Mouse (Mus musculus): ENCODE measurements around the gene Foxo3.

DNA sequence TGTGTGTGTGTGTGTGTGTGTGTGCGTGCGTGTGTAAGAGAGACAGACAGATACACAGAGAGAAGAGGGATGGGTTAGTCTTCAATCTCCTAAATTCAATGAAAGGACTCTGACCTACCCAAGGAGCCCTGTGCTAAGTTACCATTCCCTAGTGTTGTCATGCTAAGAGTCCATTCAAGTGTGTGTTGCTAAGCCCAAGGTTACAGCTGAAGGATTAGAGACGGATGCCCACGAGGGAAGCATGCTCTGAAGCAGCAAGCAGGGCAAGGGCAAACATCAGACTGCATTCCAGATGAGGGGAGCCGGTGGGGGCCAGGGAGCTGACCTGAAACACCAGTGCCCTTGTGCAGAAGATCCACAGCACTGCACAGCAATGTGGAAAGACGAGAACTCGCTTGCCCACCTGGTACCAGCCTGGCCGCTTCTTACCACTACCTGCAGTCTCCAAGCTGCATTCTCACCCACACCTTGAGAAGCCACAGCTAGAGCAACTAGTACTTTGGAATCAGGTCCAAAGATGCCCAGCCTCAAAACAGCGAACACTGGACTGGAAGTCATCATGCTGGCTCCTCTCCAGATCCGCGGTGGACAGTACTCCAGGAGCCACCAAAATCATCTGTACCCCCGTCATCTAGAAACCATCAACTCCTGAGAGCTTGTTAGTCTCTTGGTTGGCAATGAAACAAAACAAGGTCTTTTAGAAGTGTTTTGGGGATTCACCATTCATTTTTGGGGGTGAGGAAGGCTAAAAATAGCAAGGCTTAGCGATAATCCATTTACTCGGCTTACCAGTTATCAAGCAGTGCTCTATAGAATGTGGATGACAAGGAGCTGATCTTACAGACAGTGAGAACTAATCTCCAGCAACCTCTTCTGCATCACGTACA, 37.4 kb downstream of the Foxo3 start:
- TF ChIP-seq CTCF (IDR thresholded peaks at IDR 0.05; ENCODE audit: insufficient read depth, low read length) (no peak), POLR2A (IDR thresholded peaks at IDR 0.05; ENCODE audit: borderline replicate concordance, extremely low read depth, low read depth, low read length) (no peak)

Data from lung, adult 2 months (tissue).